Comparison of ENCODE assay signal across 8 mouse cellular contexts in genomic region chr10:62650358-62650782, GRCm38 (mm10). TPM values are rescaled to one million over a fixed set of nuclear protein-coding genes. Genes with fewer than 3 reads are reported as not detected.
DNase-seq lines count a peak whose midpoint lies in the region; ATAC-seq and TF ChIP-seq lines count a peak whose summit lies in the region.

No protein-coding gene starts in this region.

- no peak for TF ChIP-seq EP300 in ES-Bruce4 (IDR thresholded peaks at IDR 0.05; ENCODE audit: insufficient read depth, low read depth, low read length)

- H3K36me3 ChIP-seq in heart, embryonic 12.5 days = peaks cover 19% of the 10 kb centered on the region
- peaks cover 9% of the 10 kb centered on the region for H3K36me3 ChIP-seq in ES-Bruce4 (ENCODE audit: control insufficient read depth, insufficient read depth, low read length, poor library complexity, severe bottlenecking)
- H3K36me3 ChIP-seq in erythroblast, embryonic 14.5 days (ENCODE audit: control insufficient read depth) = peaks cover 29% of the 10 kb centered on the region

- 0% methylated on average over 17 of the region's 17 CpGs for whole genome bisulfite sequencing in heart, embryonic 12.5 days

- ATAC-seq in heart, embryonic 12.5 days (ENCODE audit: insufficient number of reproducible peaks, low FRiP score) = no peak

- no peak for DNase-seq in heart, postnatal 4 days
- peak; percentile 9 for DNase-seq in liver
- DNase-seq in retina, embryonic 14.5 days (ENCODE audit: low spot score) = peak; percentile 49
- DNase-seq in frontal cortex, postnatal 25 days (ENCODE audit: low spot score in 2 of 2) = no peak
- DNase-seq in urinary bladder, postnatal 14 days (ENCODE audit: low spot score) = no peak

- TF ChIP-seq POLR2A in ES-Bruce4 (IDR thresholded peaks at IDR 0.05; ENCODE audit: insufficient read depth, low read length) = no peak

- H3K4me1 ChIP-seq in heart, embryonic 12.5 days (replicated peaks) = peaks cover 8% of the 10 kb centered on the region
- no peaks in the 10 kb centered on the region for H3K4me1 ChIP-seq in ES-Bruce4 (ENCODE audit: control insufficient read depth, insufficient read depth, low read length)
- peaks cover 30% of the 10 kb centered on the region for H3K4me1 ChIP-seq in erythroblast, embryonic 14.5 days (ENCODE audit: control insufficient read depth)

- TF ChIP-seq CTCF in ES-Bruce4 (IDR thresholded peaks at IDR 0.05; ENCODE audit: low read depth, low read length) = no peak

- H3K27me3 ChIP-seq in heart, embryonic 12.5 days (replicated peaks) = no peaks in the 10 kb centered on the region
- H3K27me3 ChIP-seq in ES-Bruce4 (ENCODE audit: control insufficient read depth, insufficient read depth, low read length, poor library complexity, severe bottlenecking) = no peaks in the 10 kb centered on the region
- no peaks in the 10 kb centered on the region for H3K27me3 ChIP-seq in erythroblast, embryonic 14.5 days (ENCODE audit: control insufficient read depth)

- H3K9ac ChIP-seq in heart, embryonic 12.5 days = peak overlapping the region; percentile 91
- H3K9ac ChIP-seq in ES-Bruce4 (ENCODE audit: low read depth, poor library complexity, severe bottlenecking) = peak overlapping the region; percentile 69

- peak overlapping the region; percentile 94 for H3K27ac ChIP-seq in heart, embryonic 12.5 days (ENCODE audit: poor library complexity, severe bottlenecking)
- no peak overlapping the region for H3K27ac ChIP-seq in ES-Bruce4 (ENCODE audit: insufficient read depth, low read length)

- peak overlapping the region; percentile 77 for H3K4me3 ChIP-seq in heart, embryonic 12.5 days
- peak overlapping the region; percentile 68 for H3K4me3 ChIP-seq in ES-Bruce4 (ENCODE audit: low read depth, low read length)
- H3K4me3 ChIP-seq in erythroblast, embryonic 14.5 days (replicated peaks) = peak overlapping the region; percentile 100

- peak overlapping the region; percentile 85 for H3K4me2 ChIP-seq in heart, embryonic 12.5 days

- no peaks in the 10 kb centered on the region for H3K9me3 ChIP-seq in heart, embryonic 12.5 days (replicated peaks)
- no peaks in the 10 kb centered on the region for H3K9me3 ChIP-seq in ES-Bruce4 (replicated peaks; ENCODE audit: control insufficient read depth, insufficient read depth, low read length, poor library complexity, severe bottlenecking)
- H3K9me3 ChIP-seq in erythroblast, embryonic 14.5 days (ENCODE audit: control insufficient read depth, low read length) = no peaks in the 10 kb centered on the region

RNA-seq across cellular contexts. Expression of gene Ddx50, which starts 0.6 kb away (rescaled TPM):
- polyA plus RNA-seq in heart, embryonic 12.5 days (2016; fragmentation: Nextera tagmentation; extraction: Ambion mirVana) = 112 and 118 TPM in 2 replicates
- 10 to 100 TPM; 95.4 to 99.6 TPM for total RNA-seq in heart, postnatal 4 days (2021)
- polyA plus RNA-seq in ES-Bruce4 (2011; ENCODE audit: insufficient read depth, insufficient read length, low read depth, missing spikeins) = 96.5 and 115 TPM in 2 replicates
- polyA plus RNA-seq in erythroblast, embryonic 14.5 days (2012) = 4.4 and 5.6 TPM in 2 replicates

RNA-seq across cellular contexts. Expression of gene Ddx21, which starts 48.3 kb away (rescaled TPM):
- 17.3 and 18.6 TPM in 2 replicates for polyA plus RNA-seq in heart, embryonic 12.5 days (2016; fragmentation: Nextera tagmentation; extraction: Ambion mirVana)
- total RNA-seq in heart, postnatal 4 days (2021) = 10 to 100 TPM; 43.8 to 46.1 TPM
- 170 and 179 TPM in 2 replicates for polyA plus RNA-seq in ES-Bruce4 (2011; ENCODE audit: insufficient read depth, insufficient read length, low read depth, missing spikeins)
- 2.1 and 3.2 TPM in 2 replicates for polyA plus RNA-seq in erythroblast, embryonic 14.5 days (2012)

Comparison
In these comparisons a context has a peak if more than half of its experiments do, and no peak if none do; other contexts are left out.
1. DNase-seq: peak in liver (single experiment) and retina, embryonic 14.5 days (single experiment); none in heart, postnatal 4 days (single experiment), frontal cortex, postnatal 25 days (0 of 2) and urinary bladder, postnatal 14 days (single experiment).
2. RNA of gene Ddx50, which starts 0.6 kb away (polyA plus RNA-seq): 96.5 to 115 TPM in ES-Bruce4 and 112 to 118 TPM in heart, embryonic 12.5 days; 4.4 to 5.6 TPM in erythroblast, embryonic 14.5 days; every median in the first group is over 10 times any median in the second.
3. Peak in every context shown above with its lines, with median percentiles within 50 percentile points of each other: H3K4me3 ChIP-seq.